Mouse (Mus musculus) kidney, adult 11 months (tissue): ENCODE measurements at regions not wholly inside any gene's neighbourhood (a gene's known extent, or its start where the extent isn't known, plus 50 kb on each side); places are given as distances from the start of the nearest gene placed in this dataset.

Experiments
- DNase-seq: peaks from one replicate; pipeline ENCODE4 v3.0.0; 2022

DNA sequence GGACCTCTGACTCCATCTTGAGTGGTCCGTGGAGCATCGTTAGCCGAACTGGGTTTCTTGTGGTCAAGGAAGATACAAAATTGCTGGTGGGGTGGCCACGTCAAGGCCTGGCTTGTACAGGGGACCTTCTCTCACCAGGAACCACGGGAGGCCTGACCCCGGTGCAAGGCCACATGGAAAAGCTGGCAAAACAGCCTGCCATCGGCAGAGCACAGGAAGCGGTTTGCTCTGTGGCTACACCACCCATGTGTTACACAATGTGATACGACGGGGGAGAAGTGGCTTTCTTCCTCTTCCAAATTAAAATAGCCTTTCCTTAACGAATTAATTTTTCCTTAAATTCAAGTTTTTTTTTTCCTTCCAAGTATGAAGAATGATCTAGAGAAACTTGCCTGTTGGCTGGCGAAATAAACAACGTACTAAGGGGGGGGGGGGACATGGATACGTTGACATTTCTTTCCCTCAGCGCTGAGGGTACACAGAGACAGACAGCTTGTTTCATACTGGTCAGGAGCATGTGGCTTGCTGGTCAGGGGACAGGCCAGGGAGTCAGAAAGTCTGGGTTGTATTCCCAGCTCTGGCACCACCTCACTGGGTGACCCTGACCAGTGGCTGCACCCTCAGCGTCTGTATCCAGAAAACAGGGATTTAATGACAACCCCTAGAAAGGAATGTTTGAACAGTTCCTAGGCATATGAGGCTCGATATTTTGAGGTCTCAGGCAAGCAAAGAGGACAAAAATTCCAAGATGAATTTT, 64.0 kb upstream of the Slc25a13 start:
- DNase-seq = no peak

DNA sequence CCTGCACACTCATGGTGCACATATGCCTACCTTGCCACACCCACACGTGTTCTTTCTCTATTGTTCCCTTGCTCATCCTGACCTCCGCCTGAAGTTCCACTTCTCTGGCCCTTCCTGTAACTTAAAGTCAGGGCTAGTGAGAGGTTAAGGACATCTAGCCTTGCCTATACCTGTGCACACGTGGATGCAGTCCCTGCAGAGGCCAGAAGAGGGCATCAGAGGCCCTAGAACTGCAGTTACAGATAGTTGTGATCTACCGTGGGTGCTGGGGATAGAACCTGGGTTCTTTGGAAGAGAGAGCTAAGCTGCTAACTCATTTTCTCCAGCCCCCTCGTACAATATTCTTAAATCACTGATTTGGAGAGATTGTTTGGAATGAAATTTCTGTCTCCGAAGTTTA, 62.7 kb upstream of the Slc25a13 start:
- DNase-seq = no peak

DNA sequence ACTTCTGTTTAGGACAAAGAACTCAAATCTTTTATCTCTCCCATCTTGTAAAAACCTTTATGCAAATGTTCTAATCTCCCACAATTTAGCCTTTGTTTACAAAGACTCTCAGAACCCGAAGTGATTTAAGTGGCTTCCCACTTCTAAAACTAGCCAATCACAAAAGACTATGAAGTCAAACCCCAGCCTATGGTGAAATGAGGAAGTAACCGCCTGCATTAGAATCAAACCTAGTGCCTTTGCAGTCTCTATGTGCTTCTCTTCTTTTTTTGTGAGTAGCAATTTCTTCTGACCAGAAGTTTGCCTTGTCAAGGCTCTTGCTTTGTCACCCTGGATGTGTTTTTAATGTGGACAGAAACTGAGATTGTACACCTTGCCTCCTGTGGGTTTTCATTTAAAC, 53.6 kb upstream of the Slc25a13 start:
- DNase-seq = no peak
